Mouse (Mus musculus): ENCODE measurements at regions not wholly inside any gene's neighbourhood (a gene's known extent, or its start where the extent isn't known, plus 50 kb on each side); places are given as distances from the start of the nearest gene placed in this dataset.
A peak's percentile ranks its signal among the peaks of the same experiment; 100 is the strongest.

DNA sequence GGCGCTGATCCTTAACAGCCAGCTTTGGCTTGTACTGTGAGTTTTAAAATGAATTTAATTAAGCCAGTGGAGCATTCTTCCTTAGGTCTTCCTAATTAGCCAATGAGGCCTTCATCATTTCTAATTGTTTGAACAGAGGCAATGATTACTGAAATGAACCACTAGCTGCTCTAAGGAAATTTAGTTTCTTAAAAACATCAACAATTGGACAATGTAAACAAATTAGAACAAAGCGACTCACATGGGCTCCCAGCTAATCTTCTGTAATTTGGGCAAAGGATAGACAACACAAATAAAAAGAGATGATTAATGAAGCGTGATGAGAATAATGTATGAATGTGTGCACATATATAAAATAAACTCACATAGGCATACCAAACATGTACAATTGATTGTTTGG is 1011.4 kb upstream of the Igfbp7 start:
- peak; percentile 65 for ATAC-seq (replicated peaks; ENCODE audit: low FRiP score)
- no peaks in the 10 kb centered on the region for H3K4me1 ChIP-seq (replicated peaks; ENCODE audit: control insufficient read depth, insufficient read depth, low read length)
- H3K9ac ChIP-seq (ENCODE audit: low read length) = no peak overlapping the region
- H3K4me3 ChIP-seq (ENCODE audit: low read depth, low read length) = no peak overlapping the region
- H3K36me3 ChIP-seq (ENCODE audit: control insufficient read depth, insufficient read depth, low read length) = no peaks in the 10 kb centered on the region
- no peaks in the 10 kb centered on the region for H3K9me3 ChIP-seq (ENCODE audit: control insufficient read depth, low read length)
- no peaks in the 10 kb centered on the region for H3K27me3 ChIP-seq (ENCODE audit: control insufficient read depth, insufficient read depth, low read length)
- 65% methylated on average over 3 of the region's 3 CpGs for WGBS
- no peak overlapping the region for H3K4me2 ChIP-seq (ENCODE audit: low read depth, low read length, severe bottlenecking)
- no peak overlapping the region for H3K27ac ChIP-seq (ENCODE audit: low read depth, low read length)
- no peak for DNase-seq (ENCODE audit: low spot score)

DNA sequence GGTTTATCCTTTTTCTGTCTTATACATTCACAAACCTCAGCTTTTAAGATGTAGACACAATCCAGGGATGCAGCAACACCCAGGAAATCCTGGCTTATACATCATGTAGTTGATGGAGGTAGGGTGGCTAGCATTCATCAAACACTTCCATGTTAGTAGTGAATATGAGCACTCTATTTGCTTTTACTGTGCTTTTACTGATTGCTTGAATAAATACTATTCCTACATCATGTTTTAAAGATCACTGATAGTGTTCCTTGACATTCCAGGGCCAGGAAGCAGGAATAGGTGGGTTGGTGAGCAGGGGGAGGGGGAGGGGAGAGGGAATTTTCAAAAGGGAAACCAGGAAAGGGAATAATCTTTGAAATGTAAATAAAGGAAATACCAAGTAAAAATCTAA is 998.5 kb upstream of the Igfbp7 start:
- no peak overlapping the region for H3K9ac ChIP-seq (ENCODE audit: low read length)
- H3K4me3 ChIP-seq (ENCODE audit: low read depth, low read length) = no peak overlapping the region
- no peaks in the 10 kb centered on the region for H3K4me1 ChIP-seq (replicated peaks; ENCODE audit: control insufficient read depth, insufficient read depth, low read length)
- ATAC-seq (replicated peaks; ENCODE audit: low FRiP score) = no peak
- no peaks in the 10 kb centered on the region for H3K9me3 ChIP-seq (ENCODE audit: control insufficient read depth, low read length)
- no peak for DNase-seq (ENCODE audit: low spot score)
- H3K27me3 ChIP-seq (ENCODE audit: control insufficient read depth, insufficient read depth, low read length) = no peaks in the 10 kb centered on the region
- H3K36me3 ChIP-seq (ENCODE audit: control insufficient read depth, insufficient read depth, low read length) = no peaks in the 10 kb centered on the region
- no peak overlapping the region for H3K4me2 ChIP-seq (ENCODE audit: low read depth, low read length, severe bottlenecking)
- H3K27ac ChIP-seq (ENCODE audit: low read depth, low read length) = no peak overlapping the region

DNA sequence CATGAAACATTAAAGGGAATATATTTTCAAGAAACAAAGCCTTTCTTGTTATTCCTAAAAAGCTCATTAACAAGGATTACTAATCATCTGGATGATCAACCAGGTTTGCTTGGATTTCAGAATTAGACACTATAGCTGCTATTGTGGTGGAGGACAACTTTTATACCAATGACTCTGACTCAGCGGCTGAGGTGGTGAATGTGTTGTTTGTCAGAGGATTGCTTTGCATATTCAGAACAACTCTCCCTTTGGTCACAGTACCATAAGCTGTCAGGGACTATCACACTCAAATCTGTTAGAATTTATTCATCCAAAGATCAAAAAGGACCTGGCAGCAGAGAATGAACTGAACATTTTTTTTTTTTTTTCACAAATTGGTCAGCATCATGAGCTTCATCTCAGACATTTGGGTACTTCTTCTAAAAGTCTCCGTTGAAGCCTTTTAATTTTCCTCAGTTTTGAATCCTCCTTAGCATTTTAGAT is 994.4 kb upstream of the Igfbp7 start:
- no peak overlapping the region for H3K4me3 ChIP-seq (ENCODE audit: low read depth, low read length)
- no peak for DNase-seq (ENCODE audit: low spot score)
- H3K4me1 ChIP-seq (replicated peaks; ENCODE audit: control insufficient read depth, insufficient read depth, low read length) = no peaks in the 10 kb centered on the region
- no peaks in the 10 kb centered on the region for H3K27me3 ChIP-seq (ENCODE audit: control insufficient read depth, insufficient read depth, low read length)
- 76% methylated on average over 2 of the region's 2 CpGs for WGBS
- H3K9ac ChIP-seq (ENCODE audit: low read length) = no peak overlapping the region
- H3K27ac ChIP-seq (ENCODE audit: low read depth, low read length) = no peak overlapping the region
- no peak overlapping the region for H3K4me2 ChIP-seq (ENCODE audit: low read depth, low read length, severe bottlenecking)
- no peak for ATAC-seq (replicated peaks; ENCODE audit: low FRiP score)
- H3K36me3 ChIP-seq (ENCODE audit: control insufficient read depth, insufficient read depth, low read length) = no peaks in the 10 kb centered on the region
- no peaks in the 10 kb centered on the region for H3K9me3 ChIP-seq (ENCODE audit: control insufficient read depth, low read length)

DNA sequence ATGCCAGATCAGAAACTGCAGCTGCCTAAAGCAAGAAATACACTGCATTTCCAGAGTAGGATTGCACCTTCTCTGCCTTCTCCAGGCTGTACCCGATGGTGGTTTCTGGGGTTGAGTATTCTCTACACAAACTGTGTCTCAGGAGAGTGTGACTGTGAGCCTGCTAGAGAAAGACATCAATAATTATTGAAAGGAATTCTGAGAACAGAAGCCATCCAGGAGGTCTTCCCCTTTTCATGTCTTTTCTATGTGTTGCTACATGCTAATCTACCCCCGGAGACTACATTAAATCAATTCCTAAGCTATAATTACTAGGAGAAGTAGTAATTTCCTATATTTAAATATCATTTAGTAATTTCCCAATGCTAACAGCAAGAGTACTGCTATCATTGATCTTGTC is 985.5 kb upstream of the Igfbp7 start:
- DNase-seq (ENCODE audit: low spot score) (no peak), ATAC-seq (replicated peaks; ENCODE audit: low FRiP score) (no peak)
- H3K36me3 ChIP-seq (ENCODE audit: control insufficient read depth, insufficient read depth, low read length) = no peaks in the 10 kb centered on the region
- no peak overlapping the region for H3K27ac ChIP-seq (ENCODE audit: low read depth, low read length)
- no peaks in the 10 kb centered on the region for H3K9me3 ChIP-seq (ENCODE audit: control insufficient read depth, low read length)
- no peaks in the 10 kb centered on the region for H3K27me3 ChIP-seq (ENCODE audit: control insufficient read depth, insufficient read depth, low read length)
- H3K9ac ChIP-seq (ENCODE audit: low read length) = no peak overlapping the region
- 95% methylated on average over 2 of the region's 2 CpGs for WGBS
- H3K4me1 ChIP-seq (replicated peaks; ENCODE audit: control insufficient read depth, insufficient read depth, low read length) = no peaks in the 10 kb centered on the region
- H3K4me3 ChIP-seq (ENCODE audit: low read depth, low read length) = no peak overlapping the region
- H3K4me2 ChIP-seq (ENCODE audit: low read depth, low read length, severe bottlenecking) = no peak overlapping the region

All from forebrain, embryonic 11.5 days (tissue).